Mouse (Mus musculus): ENCODE results near the gene Slc35f6. TPM values are rescaled to one million over a fixed set of nuclear protein-coding genes. Genes with fewer than 3 reads are reported as not detected.

Gene Slc35f6
- polyA plus RNA-seq, 1 experiment: 80.2 TPM

GRCm38 (mm10) chr5:30609094-30609493, 38.6 kb upstream of the Slc35f6 start:
- peaks cover under 1% of the 10 kb centered on the region; the same call in 1 of the 2 replicates for H3K4me1 ChIP-seq (ENCODE audit: control insufficient read depth, insufficient read depth, insufficient read length, low read length)
- WGBS: 85% methylated on average over 7 of the region's 7 CpGs
- no peaks in the 10 kb centered on the region for H3K36me3 ChIP-seq (ENCODE audit: control insufficient read depth, insufficient read depth, low read length)
- H3K27ac ChIP-seq (ENCODE audit: insufficient read depth, low read depth, low read length): no peak overlapping the region
- H3K27me3 ChIP-seq (ENCODE audit: control insufficient read depth, insufficient read depth, low read length): no peaks in the 10 kb centered on the region
- TF ChIP-seq POLR2A (IDR thresholded peaks at IDR 0.05; ENCODE audit: low read depth, low read length): no peak
- no peak for TF ChIP-seq CTCF (IDR thresholded peaks at IDR 0.05; ENCODE audit: extremely low read depth, insufficient read length, insufficient replicate concordance, low read depth, low read length)
- no peak overlapping the region for H3K4me3 ChIP-seq (ENCODE audit: low read depth, low read length)

- no peaks in the 10 kb centered on the region for H3K27me3 ChIP-seq (ENCODE audit: control insufficient read depth, insufficient read depth, low read length)
- H3K4me3 ChIP-seq (ENCODE audit: low read depth, low read length): no peak overlapping the region
- no peak for TF ChIP-seq CTCF (IDR thresholded peaks at IDR 0.05; ENCODE audit: extremely low read depth, insufficient read length, insufficient replicate concordance, low read depth, low read length)
- no peak for TF ChIP-seq POLR2A (IDR thresholded peaks at IDR 0.05; ENCODE audit: low read depth, low read length)
- peaks cover 3% of the 10 kb centered on the region; the same call in 1 of the 2 replicates for H3K4me1 ChIP-seq (ENCODE audit: control insufficient read depth, insufficient read depth, insufficient read length, low read length)
- 74% methylated on average over 8 of the region's 8 CpGs for WGBS
- H3K27ac ChIP-seq (ENCODE audit: insufficient read depth, low read depth, low read length): no peak overlapping the region
- H3K36me3 ChIP-seq (ENCODE audit: control insufficient read depth, insufficient read depth, low read length): no peaks in the 10 kb centered on the region
Observed at GRCm38 (mm10) chr5:30609918-30610645, 37.7 kb upstream of the Slc35f6 start.

GRCm38 (mm10) chr5:30611091-30611490, 36.6 kb upstream of the Slc35f6 start:
- peaks cover 8% of the 10 kb centered on the region for H3K4me1 ChIP-seq (ENCODE audit: control insufficient read depth, insufficient read depth, insufficient read length, low read length)
- 65% methylated on average over 1 of the region's 1 CpGs for WGBS
- no peak for TF ChIP-seq CTCF (IDR thresholded peaks at IDR 0.05; ENCODE audit: extremely low read depth, insufficient read length, insufficient replicate concordance, low read depth, low read length)
- TF ChIP-seq POLR2A (IDR thresholded peaks at IDR 0.05; ENCODE audit: low read depth, low read length): no peak

GRCm38 (mm10) chr5:30611689-30612088, 36.0 kb upstream of the Slc35f6 start:
- Histone ChIP-seq H3K4me1 (ENCODE audit: control insufficient read depth, insufficient read depth, insufficient read length, low read length) (peaks cover 10% of the 10 kb centered on the region), H3K4me3 (ENCODE audit: low read depth, low read length) (no peak overlapping the region), H3K36me3 (ENCODE audit: control insufficient read depth, insufficient read depth, low read length) (no peaks in the 10 kb centered on the region), H3K27ac (ENCODE audit: insufficient read depth, low read depth, low read length) (no peak overlapping the region), H3K27me3 (ENCODE audit: control insufficient read depth, insufficient read depth, low read length) (no peaks in the 10 kb centered on the region)
- no peak for TF ChIP-seq POLR2A (IDR thresholded peaks at IDR 0.05; ENCODE audit: low read depth, low read length)
- TF ChIP-seq CTCF (IDR thresholded peaks at IDR 0.05; ENCODE audit: extremely low read depth, insufficient read length, insufficient replicate concordance, low read depth, low read length): no peak
- 49% methylated on average over 3 of the region's 3 CpGs for WGBS

More at GRCm38 (mm10) chr5:30611091-30611490, 36.6 kb upstream of the Slc35f6 start:
- Histone ChIP-seq H3K36me3 (ENCODE audit: control insufficient read depth, insufficient read depth, low read length) (no peaks in the 10 kb centered on the region), H3K27me3 (ENCODE audit: control insufficient read depth, insufficient read depth, low read length) (no peaks in the 10 kb centered on the region), H3K4me3 (ENCODE audit: low read depth, low read length) (no peak overlapping the region), H3K27ac (ENCODE audit: insufficient read depth, low read depth, low read length) (no peak overlapping the region)

GRCm38 (mm10) chr5:30612575-30612974, 35.2 kb upstream of the Slc35f6 start:
- TF ChIP-seq POLR2A (IDR thresholded peaks at IDR 0.05; ENCODE audit: low read depth, low read length) (no peak), CTCF (IDR thresholded peaks at IDR 0.05; ENCODE audit: extremely low read depth, insufficient read length, insufficient replicate concordance, low read depth, low read length) (no peak)
- H3K4me3 ChIP-seq (ENCODE audit: low read depth, low read length): no peak overlapping the region
- H3K27me3 ChIP-seq (ENCODE audit: control insufficient read depth, insufficient read depth, low read length): no peaks in the 10 kb centered on the region
- no peaks in the 10 kb centered on the region for H3K36me3 ChIP-seq (ENCODE audit: control insufficient read depth, insufficient read depth, low read length)
- H3K4me1 ChIP-seq (ENCODE audit: control insufficient read depth, insufficient read depth, insufficient read length, low read length): peaks cover 10% of the 10 kb centered on the region
- 46% methylated on average over 4 of the region's 4 CpGs for WGBS
- no peak overlapping the region for H3K27ac ChIP-seq (ENCODE audit: insufficient read depth, low read depth, low read length)

- no peak overlapping the region for H3K27ac ChIP-seq (ENCODE audit: insufficient read depth, low read depth, low read length)
- no peak overlapping the region for H3K4me3 ChIP-seq (ENCODE audit: low read depth, low read length)
- H3K4me1 ChIP-seq (ENCODE audit: control insufficient read depth, insufficient read depth, insufficient read length, low read length): peaks cover 14% of the 10 kb centered on the region
- no peaks in the 10 kb centered on the region for H3K36me3 ChIP-seq (ENCODE audit: control insufficient read depth, insufficient read depth, low read length)
- no peak for TF ChIP-seq POLR2A (IDR thresholded peaks at IDR 0.05; ENCODE audit: low read depth, low read length)
- TF ChIP-seq CTCF (IDR thresholded peaks at IDR 0.05; ENCODE audit: extremely low read depth, insufficient read length, insufficient replicate concordance, low read depth, low read length): no peak
- no peaks in the 10 kb centered on the region for H3K27me3 ChIP-seq (ENCODE audit: control insufficient read depth, insufficient read depth, low read length)
- WGBS: 80% methylated on average over 8 of the region's 8 CpGs
Observed at GRCm38 (mm10) chr5:30613242-30613641, 34.5 kb upstream of the Slc35f6 start.

- Histone ChIP-seq H3K4me1 (ENCODE audit: control insufficient read depth, insufficient read depth, insufficient read length, low read length) (peaks cover 14% of the 10 kb centered on the region), H3K36me3 (ENCODE audit: control insufficient read depth, insufficient read depth, low read length) (no peaks in the 10 kb centered on the region), H3K27me3 (ENCODE audit: control insufficient read depth, insufficient read depth, low read length) (no peaks in the 10 kb centered on the region), H3K27ac (ENCODE audit: insufficient read depth, low read depth, low read length) (no peak overlapping the region; the same call in 1 of the 2 replicates), H3K4me3 (ENCODE audit: low read depth, low read length) (no peak overlapping the region)
- TF ChIP-seq POLR2A (IDR thresholded peaks at IDR 0.05; ENCODE audit: low read depth, low read length): no peak
- TF ChIP-seq CTCF (IDR thresholded peaks at IDR 0.05; ENCODE audit: extremely low read depth, insufficient read length, insufficient replicate concordance, low read depth, low read length): no peak
- WGBS: 30% methylated on average over 1 of the region's 1 CpGs
Observed at GRCm38 (mm10) chr5:30614221-30614620, 33.5 kb upstream of the Slc35f6 start.

All from small intestine, adult 2 months (tissue).